Mouse (Mus musculus) E14TG2a.4 (cell line): ENCODE measurements around the gene Sec61a2.

Experiments used
- CTCF ChIP-seq: conservative IDR thresholded peaks from 2 replicates; pipeline ENCODE4 v1.5.1; 2014; ENCODE audit warnings: low read length
- NANOG ChIP-seq: IDR thresholded peaks from 2 replicates; pipeline ENCODE4 v1.6.1; 2014; ENCODE audit warnings: borderline replicate concordance, low read length, mixed read lengths
- POU5F1 ChIP-seq: IDR thresholded peaks from 2 replicates; pipeline ENCODE4 v1.6.1; 2014; ENCODE audit warnings: low read length, borderline replicate concordance

DNA sequence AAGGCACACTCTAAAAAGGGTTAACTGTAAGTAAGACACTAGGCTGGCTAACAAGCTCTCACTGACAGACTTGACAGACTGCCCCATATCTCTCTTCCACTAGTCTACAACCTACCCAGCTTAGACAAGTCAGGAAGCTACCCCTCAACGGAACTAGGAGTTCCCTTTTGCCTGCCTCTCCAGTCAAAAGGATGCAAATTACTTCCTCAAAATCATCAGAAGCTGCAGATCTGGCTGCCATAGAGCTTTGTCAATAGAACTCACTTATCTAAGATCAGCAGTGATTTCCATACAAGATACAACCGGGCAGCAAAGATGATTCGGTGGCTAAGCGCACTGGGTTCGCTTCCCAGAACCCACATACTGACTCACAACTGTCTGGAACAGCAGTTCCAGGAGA is 70.5 kb downstream of the Sec61a2 start:
- TF ChIP-seq CTCF (no peak), NANOG (no peak), POU5F1 (no peak)
